Mouse (Mus musculus) brain, embryonic 14.5 days (tissue): ENCODE measurements at regions not wholly inside any gene's neighbourhood (a gene's known extent, or its start where the extent isn't known, plus 50 kb on each side); places are given as distances from the start of the nearest gene placed in this dataset.
A peak's percentile ranks its signal among the peaks of the same experiment; 100 is the strongest.
"Not testable (repeated sequence)": the region's sequence is repeated elsewhere in the genome, so short reads cannot be mapped to it uniquely, and the experiment has no call there.

Source experiments
- DNase-seq: peaks from one replicate; pipeline ENCODE4 v3.0.0-alpha.2; 2011; ENCODE audit warnings: low read depth
- CTCF ChIP-seq: fragments of 200-500 bp; IDR thresholded peaks from 2 replicates; pipeline ENCODE4 v1.5.1; 2012; ENCODE audit warnings: inconsistent platforms, mild to moderate bottlenecking, moderate library complexity, borderline replicate concordance; ENCODE audit not compliant: insufficient read depth, insufficient read length; ENCODE audit errors: extremely low read depth
- POLR2A ChIP-seq: fragments of 200-500 bp; IDR thresholded peaks from 2 replicates; pipeline ENCODE4 v1.6.1; 2012; ENCODE audit warnings: mild to moderate bottlenecking, inconsistent platforms, borderline replicate concordance; ENCODE audit not compliant: poor library complexity, insufficient read depth, insufficient read length, severe bottlenecking; ENCODE audit errors: extremely low read depth

- peak; percentile 40 for DNase-seq
- TF ChIP-seq CTCF (no peak), POLR2A (no peak)
Measured at GRCm38 (mm10) chr2:3864872-3865271, 152.6 kb upstream of the Frmd4a start.

DNA sequence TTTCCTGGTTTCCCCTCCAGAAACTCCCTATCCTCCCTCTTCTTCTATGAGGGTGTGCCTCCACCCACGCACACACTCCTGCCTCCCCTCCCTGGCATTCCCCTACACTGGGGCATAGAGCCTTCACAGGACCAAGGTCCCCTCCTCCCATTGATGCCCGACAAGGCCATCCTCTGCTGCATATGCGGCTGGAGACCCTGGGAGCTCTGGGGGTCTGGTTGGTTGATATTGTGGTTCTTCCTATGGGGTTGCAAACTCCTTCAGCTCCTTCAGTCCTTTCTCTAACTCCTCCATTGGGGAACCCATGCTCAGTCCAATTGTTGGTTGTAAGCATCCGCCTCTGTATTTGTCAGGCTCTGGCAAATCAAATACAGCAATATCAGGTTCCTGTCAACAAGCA is 150.8 kb upstream of the Frmd4a start:
- DNase-seq, result not testable (repeated sequence)

DNA sequence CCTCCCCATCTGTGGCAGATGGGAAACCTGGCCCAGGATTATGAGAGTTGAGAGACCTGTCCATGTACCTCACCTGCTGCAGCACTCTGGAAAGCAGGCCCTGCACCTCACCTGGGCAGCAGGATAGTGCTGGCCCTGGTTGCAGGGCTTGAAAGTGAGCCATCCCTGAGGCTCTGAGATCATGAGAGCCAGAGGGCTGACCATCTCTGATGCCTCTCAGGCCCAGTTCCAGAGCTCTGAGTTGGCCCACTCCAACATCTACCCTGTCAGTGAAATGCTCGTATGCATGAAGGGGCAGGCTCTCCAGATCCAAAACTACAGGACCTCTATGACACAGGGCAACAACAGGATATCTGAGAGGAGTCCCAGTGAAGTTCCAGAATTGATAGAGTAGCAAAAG is 147.8 kb upstream of the Frmd4a start:
- no peak for TF ChIP-seq CTCF
- TF ChIP-seq POLR2A, result no peak

GRCm38 (mm10) chr2:3871748-3872147 is 145.8 kb upstream of the Frmd4a start:
- TF ChIP-seq POLR2A (no peak), CTCF (no peak)
- no peak for DNase-seq

More for the DNA sequence above, 147.8 kb upstream of the Frmd4a start:
- no peak for DNase-seq

DNA sequence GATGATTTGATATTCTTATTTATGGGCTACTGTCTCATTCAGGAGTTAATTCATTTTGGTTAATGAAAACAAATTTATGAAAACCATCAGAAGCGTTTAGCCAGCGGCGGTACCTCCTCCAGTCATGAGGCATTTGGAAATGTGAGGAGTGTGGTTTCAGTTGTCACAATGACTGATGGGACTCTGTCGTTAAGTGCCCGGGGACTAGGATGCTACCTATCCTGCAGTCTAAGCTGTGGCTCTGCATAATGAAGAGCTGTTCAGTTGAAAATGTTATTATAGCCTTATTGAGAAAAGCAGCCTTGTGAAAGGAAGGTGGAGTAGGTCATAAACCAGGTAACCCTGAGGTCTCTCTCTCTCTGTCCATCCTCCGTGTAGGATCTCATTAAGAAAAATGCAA is 130.5 kb upstream of the Frmd4a start:
- TF ChIP-seq POLR2A (no peak), CTCF (no peak)
- DNase-seq, result peak; percentile 18

DNA sequence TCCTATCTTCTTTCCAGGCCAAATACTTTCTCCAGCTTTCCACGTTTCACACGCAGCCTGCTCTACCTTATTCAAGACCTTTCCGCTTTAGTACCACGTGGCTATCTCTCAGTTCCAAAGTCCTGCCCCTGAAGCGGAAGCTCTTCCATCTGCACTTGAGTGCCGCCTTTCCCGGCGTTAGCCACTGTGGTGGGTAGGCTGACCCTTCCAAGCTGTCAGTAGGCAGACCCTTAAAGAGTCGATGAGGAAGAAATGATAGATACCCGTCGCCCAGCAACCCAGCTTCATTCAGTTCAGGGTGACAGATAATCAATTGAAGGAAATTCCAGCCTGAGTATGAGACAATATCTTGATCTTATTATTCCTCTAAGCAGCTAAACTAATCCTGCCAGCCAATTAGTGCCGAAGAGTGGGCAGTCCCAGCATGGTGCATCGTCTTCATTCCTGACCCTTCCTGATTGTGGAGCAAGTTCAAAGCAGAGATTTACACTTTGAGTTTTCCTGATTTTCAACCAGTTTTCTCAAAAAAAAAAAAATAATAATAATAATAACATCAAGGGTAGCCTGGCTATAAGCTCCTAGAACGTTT is 129.6 kb upstream of the Frmd4a start:
- TF ChIP-seq CTCF (no peak), POLR2A (no peak)
- peak; percentile 68 for DNase-seq

DNA sequence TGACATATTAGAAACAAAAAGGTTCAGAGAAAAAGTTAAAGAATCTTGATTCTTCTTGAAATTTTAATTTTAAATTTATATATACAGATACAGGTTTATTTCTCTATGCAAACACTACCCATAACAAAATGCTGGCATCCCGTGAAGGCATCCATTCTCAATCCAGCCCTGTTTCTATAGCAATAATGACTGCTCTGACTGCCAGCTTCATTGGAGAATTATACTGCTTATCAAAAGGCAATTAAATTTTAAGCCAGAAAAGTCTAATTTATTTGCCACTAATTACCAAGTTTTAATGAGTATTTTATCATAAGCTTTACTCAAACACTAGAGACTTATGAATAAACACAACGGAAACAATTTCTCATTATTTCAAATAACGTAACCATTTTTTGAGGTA is 128.1 kb upstream of the Frmd4a start:
- DNase-seq, result peak; percentile 61
- TF ChIP-seq POLR2A (no peak), CTCF (no peak)

- DNase-seq, result peak; percentile 58
- TF ChIP-seq CTCF (no peak), POLR2A (no peak)
Measured at GRCm38 (mm10) chr2:3890462-3890861, 127.1 kb upstream of the Frmd4a start.

GRCm38 (mm10) chr2:3907026-3907425 is 110.5 kb upstream of the Frmd4a start:
- TF ChIP-seq POLR2A (no peak), CTCF (no peak)

GRCm38 (mm10) chr2:3908192-3908591 is 109.3 kb upstream of the Frmd4a start:
- peak; percentile 79 for DNase-seq
- TF ChIP-seq POLR2A, result no peak
- TF ChIP-seq CTCF, result no peak

More at GRCm38 (mm10) chr2:3907026-3907425, 110.5 kb upstream of the Frmd4a start:
- DNase-seq, result no peak

- TF ChIP-seq POLR2A (no peak), CTCF (no peak)
- DNase-seq, result peak; percentile 79
Measured at GRCm38 (mm10) chr2:3910086-3910891, 107.2 kb upstream of the Frmd4a start.

- DNase-seq, result peak; percentile 37
- TF ChIP-seq CTCF, result no peak
- TF ChIP-seq POLR2A, result no peak
Measured at GRCm38 (mm10) chr2:3915141-3915540, 102.4 kb upstream of the Frmd4a start.
